Mouse (Mus musculus) small intestine, adult 2 months (tissue): Measurements from ENCODE around the gene Cpeb3.

ENCODE experiments used
- CTCF ChIP-seq: fragments of 200-500 bp; IDR thresholded peaks from 2 replicates; pipeline ENCODE4 v1.5.1; 2012; ENCODE audit warnings: low read depth, mild to moderate bottlenecking, control low read depth, inconsistent platforms, low read length, moderate library complexity, mixed read lengths; ENCODE audit not compliant: insufficient replicate concordance, insufficient read length; ENCODE audit errors: extremely low read depth
- POLR2A ChIP-seq: fragments of 200-500 bp; IDR thresholded peaks from 2 replicates; pipeline ENCODE4 v1.6.1; 2012; ENCODE audit warnings: low read depth, mild to moderate bottlenecking, control low read depth, inconsistent platforms, low read length, moderate library complexity

GRCm38 (mm10) chr19:37032364-37032763 is 176.0 kb downstream of the Cpeb3 start:
- no peak for TF ChIP-seq POLR2A
- TF ChIP-seq CTCF: no peak
